Mouse (Mus musculus) stomach, postnatal 0 days (tissue): ENCODE results near the gene Rpl5.

Source experiments
- CTCF ChIP-seq: IDR thresholded peaks from 2 replicates; pipeline ENCODE4 v1.5.1; 2016; ENCODE audit warnings: antibody characterized with exemption, low read depth, mild to moderate bottlenecking, moderate library complexity
- EP300 ChIP-seq: optimal IDR thresholded peaks from 2 replicates; pipeline ENCODE3; 2016; ENCODE audit warnings: antibody characterized with exemption

GRCm38 (mm10) chr5:107924564-107924963 lies 24.3 kb downstream of the Rpl5 start:
- TF ChIP-seq CTCF (no peak), EP300 (no peak)
